Mouse (Mus musculus) lung, postnatal 0 days (tissue): ENCODE measurements around the gene Kcns1. TPM values are rescaled to one million over a fixed set of nuclear protein-coding genes. Genes with fewer than 3 reads are reported as not detected.

ENCODE experiments used
- ATAC-seq: fragments of 200-750 bp; cut with Nextera tagmentation; 2 replicates; pipeline ENCODE4 v1.8.0; 2017; ENCODE audit warnings: moderate library complexity
- DNase-seq: peaks from one replicate; pipeline ENCODE4 v3.0.0-alpha.2; 2016; ENCODE audit warnings: low spot score
- H3K27ac ChIP-seq: fragments of 300-500 bp; sonication (generic); 2 replicates; pipeline ENCODE4 v1.5.1; 2014; ENCODE audit warnings: antibody characterized with exemption, mild to moderate bottlenecking, low read length, mixed read lengths
- H3K27me3 ChIP-seq: fragments of 300-500 bp; sonication (generic); replicated peaks from 2 replicates; pipeline ENCODE4 v1.6.1; 2014; ENCODE audit warnings: low read length, mixed read lengths; ENCODE audit not compliant: insufficient read depth
- H3K36me3 ChIP-seq: fragments of 300-500 bp; sonication (generic); 2 replicates; pipeline ENCODE4 v1.6.1; 2014; ENCODE audit warnings: low read length, mixed read lengths; ENCODE audit not compliant: insufficient read depth
- H3K4me1 ChIP-seq: fragments of 300-500 bp; sonication (generic); 2 replicates; pipeline ENCODE4 v1.6.1; 2014; ENCODE audit warnings: antibody characterized with exemption, low read depth, low read length, mixed read lengths; ENCODE audit not compliant: insufficient read depth
- H3K4me2 ChIP-seq: fragments of 300-500 bp; sonication (generic); replicated peaks from 2 replicates; pipeline ENCODE4 v1.6.1; 2014; ENCODE audit warnings: low read depth, mild to moderate bottlenecking, low read length, moderate library complexity, mixed read lengths
- H3K4me3 ChIP-seq: fragments of 300-500 bp; sonication (generic); 2 replicates; pipeline ENCODE4 v1.5.1; 2014; ENCODE audit warnings: low read depth, low read length
- H3K9ac ChIP-seq: fragments of 300-500 bp; sonication (generic); replicated peaks from 2 replicates; pipeline ENCODE4 v1.6.1; 2014; ENCODE audit warnings: low read depth, mild to moderate bottlenecking
- H3K9me3 ChIP-seq: fragments of 300-500 bp; sonication (generic); 2 replicates; pipeline ENCODE4 v1.6.1; 2016; ENCODE audit warnings: low read length, mixed read lengths
- CTCF ChIP-seq: IDR thresholded peaks from 2 replicates; pipeline ENCODE4 v1.5.1; 2016; ENCODE audit warnings: antibody characterized with exemption, mild to moderate bottlenecking
- EP300 ChIP-seq: IDR thresholded peaks from 2 replicates; pipeline ENCODE4 v1.6.1; 2016; ENCODE audit warnings: antibody characterized with exemption, mild to moderate bottlenecking, control low read depth
- WGBS: fragments of 180-500 bp; shearing (Covaris S2); extraction: QIAGEN DNeasy Blood & Tissue Kit; methylation state at CpG from one replicate; pipeline ENCODE4 v1.1.7; 2014; 5-methylcytosine and 5-hydroxymethylcytosine counted together
- polyA plus RNA-seq: library from polyadenylated mRNA; unstranded; fragments of >200 nt; fragmentation: Nextera tagmentation; extraction: Ambion mirVana; gene quantifications from 2 replicates; pipeline ENCODE4 v1.2.1, GENCODE M21; 2015

Kcns1 gene
- polyA plus RNA-seq, 1 experiment from 2014 or later, result not detected

GRCm38 (mm10) chr2:164137754-164138153, 33.2 kb downstream of the Kcns1 start:
- DNase-seq (no peak), ATAC-seq (no peak)
- Histone ChIP-seq H3K27ac (no peak overlapping the region), H3K4me1 (peaks cover 3% of the 10 kb centered on the region; the same call in 1 of the 2 replicates), H3K9me3 (no peaks in the 10 kb centered on the region), H3K4me3 (no peak overlapping the region), H3K4me2 (no peak overlapping the region), H3K9ac (no peak overlapping the region), H3K36me3 (no peaks in the 10 kb centered on the region; the same call in 1 of the 2 replicates), H3K27me3 (no peaks in the 10 kb centered on the region)
- 75% methylated on average over 6 of the region's 6 CpGs for WGBS
- TF ChIP-seq CTCF, result no peak
- no peak for TF ChIP-seq EP300

- no peak overlapping the region for H3K27ac ChIP-seq
- no peaks in the 10 kb centered on the region for H3K9me3 ChIP-seq
- no peaks in the 10 kb centered on the region for H3K27me3 ChIP-seq
- H3K9ac ChIP-seq, result no peak overlapping the region
- 20% methylated on average over 2 of the region's 2 CpGs for WGBS
- no peak overlapping the region for H3K4me3 ChIP-seq
- no peak for TF ChIP-seq EP300
- peak; percentile 37 for TF ChIP-seq CTCF
- H3K4me2 ChIP-seq, result no peak overlapping the region
- H3K4me1 ChIP-seq, result peaks cover 3% of the 10 kb centered on the region; the same call in 1 of the 2 replicates
- H3K36me3 ChIP-seq, result no peaks in the 10 kb centered on the region; the same call in 1 of the 2 replicates
- DNase-seq (no peak), ATAC-seq (no peak)
These were observed 34.5 kb downstream of the Kcns1 start for GRCm38 (mm10) chr2:164136393-164136792.

- Histone ChIP-seq H3K9me3 (no peaks in the 10 kb centered on the region), H3K4me3 (no peak overlapping the region), H3K4me2 (no peak overlapping the region), H3K27ac (no peak overlapping the region), H3K36me3 (no peaks in the 10 kb centered on the region; the same call in 1 of the 2 replicates), H3K27me3 (no peaks in the 10 kb centered on the region), H3K4me1 (peaks cover 3% of the 10 kb centered on the region; the same call in 1 of the 2 replicates), H3K9ac (no peak overlapping the region)
- peak; percentile 40 for DNase-seq
- ATAC-seq, result 0 out of 2 replicates have a peak, but pooled peaks have one; percentile 30
- TF ChIP-seq CTCF, result no peak
- no peak for TF ChIP-seq EP300
- WGBS, result 53% methylated on average over 1 of the region's 1 CpGs
These were observed 35.5 kb downstream of the Kcns1 start for GRCm38 (mm10) chr2:164135367-164135766.

- H3K9ac ChIP-seq, result no peak overlapping the region
- no peak overlapping the region for H3K27ac ChIP-seq
- DNase-seq (peak; percentile 45), ATAC-seq (peak; percentile 46; the same call in 1 of the 2 replicates)
- H3K4me2 ChIP-seq, result no peak overlapping the region
- H3K4me3 ChIP-seq, result no peak overlapping the region
- H3K9me3 ChIP-seq, result no peaks in the 10 kb centered on the region
- 0 out of 2 replicates have a peak, but pooled peaks cover 3% of the 10 kb centered on the region for H3K4me1 ChIP-seq
- WGBS, result 54% methylated on average over 6 of the region's 6 CpGs
- no peaks in the 10 kb centered on the region; the same call in 1 of the 2 replicates for H3K36me3 ChIP-seq
- H3K27me3 ChIP-seq, result no peaks in the 10 kb centered on the region
- TF ChIP-seq EP300, result no peak
- TF ChIP-seq CTCF, result peak; percentile 72
These were observed 36.4 kb downstream of the Kcns1 start for GRCm38 (mm10) chr2:164134563-164134962.

DNA sequence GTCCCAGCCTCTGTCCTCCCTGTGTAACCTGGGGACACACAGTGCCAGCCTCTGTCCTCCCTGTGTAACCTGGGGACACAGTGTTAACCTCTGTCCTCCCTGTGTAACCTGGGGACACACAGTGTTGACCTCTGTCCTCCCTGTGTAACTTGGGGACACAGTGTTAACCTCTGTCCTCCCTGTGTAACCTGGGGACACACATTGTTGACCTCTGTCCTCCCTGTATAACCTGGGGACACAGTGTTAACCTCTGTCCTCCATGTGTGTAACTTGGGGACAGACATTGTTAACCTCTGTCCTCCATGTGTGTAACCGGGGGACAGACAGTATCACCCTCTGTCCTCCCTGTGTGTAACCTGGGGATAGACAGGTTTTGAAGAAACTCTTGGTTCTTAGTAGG, 39.3 kb downstream of the Kcns1 start:
- no peak overlapping the region for H3K4me3 ChIP-seq
- no peak for TF ChIP-seq CTCF
- TF ChIP-seq EP300, result no peak

DNA sequence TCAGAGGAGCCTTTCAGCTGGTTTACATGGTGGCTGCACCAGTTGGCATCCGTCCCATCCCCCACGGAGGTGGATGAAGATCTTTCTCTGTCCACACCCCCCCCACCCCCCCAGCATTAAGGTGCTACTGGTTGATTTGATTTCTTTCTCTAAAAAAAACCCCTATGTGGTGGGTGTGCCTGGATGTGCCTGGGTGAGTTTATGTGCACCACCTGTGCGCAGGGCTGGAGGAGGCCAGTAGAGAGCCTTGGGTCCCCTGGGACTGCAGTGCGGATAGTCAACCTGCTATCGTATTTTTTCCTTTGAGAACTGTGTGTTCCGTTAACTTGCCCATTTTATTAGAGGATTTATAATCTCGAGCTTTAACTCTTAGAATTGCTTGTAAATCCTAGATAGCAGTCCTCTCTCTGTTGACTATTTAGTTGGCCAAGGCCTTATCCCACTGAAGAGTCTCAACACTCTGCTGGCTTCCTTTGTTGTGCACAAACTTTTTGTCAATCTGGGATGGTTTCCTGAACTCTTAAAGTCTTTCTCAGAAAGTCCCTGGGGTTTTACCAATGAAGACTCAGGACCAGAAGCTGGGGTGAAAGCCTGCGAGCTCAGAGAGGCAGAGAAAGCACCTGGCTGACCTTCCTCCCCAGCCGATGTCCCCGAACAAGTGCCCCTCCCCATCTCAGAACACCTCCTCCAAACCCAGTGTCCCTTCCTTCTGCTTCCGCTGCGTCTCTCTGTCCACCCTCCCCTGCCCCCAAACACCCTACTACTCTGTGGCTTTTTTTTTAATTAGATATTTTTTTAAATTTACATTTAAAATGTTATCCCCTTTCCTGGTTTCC, 42.1 kb downstream of the Kcns1 start:
- Histone ChIP-seq H3K9me3 (no peaks in the 10 kb centered on the region), H3K4me2 (no peak overlapping the region), H3K9ac (no peak overlapping the region), H3K4me3 (no peak overlapping the region), H3K27me3 (no peaks in the 10 kb centered on the region), H3K36me3 (no peaks in the 10 kb centered on the region; the same call in 1 of the 2 replicates), H3K4me1 (no peaks in the 10 kb centered on the region), H3K27ac (no peak overlapping the region; the same call in 1 of the 2 replicates)
- WGBS, result 95% methylated on average over 12 of the region's 12 CpGs
- ATAC-seq, result no peak
- no peak for DNase-seq
- TF ChIP-seq EP300 (no peak), CTCF (no peak)

More for the DNA sequence above, 39.3 kb downstream of the Kcns1 start:
- H3K36me3 ChIP-seq, result no peaks in the 10 kb centered on the region; the same call in 1 of the 2 replicates
- H3K9me3 ChIP-seq, result no peaks in the 10 kb centered on the region
- DNase-seq (no peak), ATAC-seq (no peak)
- no peaks in the 10 kb centered on the region for H3K27me3 ChIP-seq
- H3K4me1 ChIP-seq, result 0 out of 2 replicates have a peak, but pooled peaks cover 3% of the 10 kb centered on the region
- no peak overlapping the region for H3K9ac ChIP-seq
- WGBS, result 86% methylated on average over 1 of the region's 1 CpGs
- H3K4me2 ChIP-seq, result no peak overlapping the region
- H3K27ac ChIP-seq, result no peak overlapping the region
